Mouse (Mus musculus): ENCODE data around the gene Gng7.

GRCm38 (mm10) chr10:80915260-80915659 is 99.5 kb downstream of the Gng7 start:
- no peak for TF ChIP-seq POLR2A (IDR thresholded peaks at IDR 0.05; ENCODE audit: borderline replicate concordance, extremely low read depth, low read depth, low read length)
- no peak for TF ChIP-seq CTCF (IDR thresholded peaks at IDR 0.05; ENCODE audit: insufficient read depth, low read length)
